Mouse (Mus musculus): ENCODE measurements around the gene Crispld2.

The Crispld2 gene

GRCm38 (mm10) chr8:119992249-119992648 lies at the start of gene Crispld2:
Gene Crispld2, plus strand, starts transcription at chr8:119992438.
- peak; percentile 16 for DNase-seq

GRCm38 (mm10) chr8:119943616-119944015 lies 48.6 kb upstream of the Crispld2 start:
- DNase-seq = no peak

GRCm38 (mm10) chr8:119944096-119944811 lies 48.0 kb upstream of the Crispld2 start:
- DNase-seq = peak; percentile 84

GRCm38 (mm10) chr8:119946326-119946865 lies 45.8 kb upstream of the Crispld2 start:
- DNase-seq = no peak

GRCm38 (mm10) chr8:119947653-119948052 lies 44.6 kb upstream of the Crispld2 start:
- no peak for DNase-seq

- DNase-seq = no peak
Measured at GRCm38 (mm10) chr8:119948340-119948739, 43.9 kb upstream of the Crispld2 start.

GRCm38 (mm10) chr8:119952282-119952681 lies 40.0 kb upstream of the Crispld2 start:
- no peak for DNase-seq

- no peak for DNase-seq
Measured at GRCm38 (mm10) chr8:119952747-119953146, 39.5 kb upstream of the Crispld2 start.

GRCm38 (mm10) chr8:119955333-119955732 lies 36.9 kb upstream of the Crispld2 start:
- no peak for DNase-seq

GRCm38 (mm10) chr8:119958076-119958475 lies 34.2 kb upstream of the Crispld2 start:
- DNase-seq = no peak

- DNase-seq = peak; percentile 71
Measured at GRCm38 (mm10) chr8:119960531-119961104, 31.6 kb upstream of the Crispld2 start.

GRCm38 (mm10) chr8:119964859-119965258 lies 27.4 kb upstream of the Crispld2 start:
- DNase-seq = no peak

GRCm38 (mm10) chr8:119967435-119967834 lies 24.8 kb upstream of the Crispld2 start:
- DNase-seq = no peak

GRCm38 (mm10) chr8:119970169-119970568 lies 22.1 kb upstream of the Crispld2 start:
- no peak for DNase-seq

GRCm38 (mm10) chr8:119972558-119972957 lies 19.7 kb upstream of the Crispld2 start:
- DNase-seq = no peak

GRCm38 (mm10) chr8:119978770-119979381 lies 13.4 kb upstream of the Crispld2 start:
- no peak for DNase-seq

- DNase-seq = no peak
Measured at GRCm38 (mm10) chr8:119981253-119981652, 11.0 kb upstream of the Crispld2 start.

GRCm38 (mm10) chr8:119984085-119984484 lies 8.2 kb upstream of the Crispld2 start:
- no peak for DNase-seq

GRCm38 (mm10) chr8:119986174-119986573 lies 6.1 kb upstream of the Crispld2 start:
- no peak for DNase-seq

GRCm38 (mm10) chr8:119988087-119988486 lies 4.2 kb upstream of the Crispld2 start:
- DNase-seq = peak; percentile 21

- DNase-seq = no peak
Measured at GRCm38 (mm10) chr8:119994114-119994513, 1.9 kb downstream of the Crispld2 start.

- DNase-seq = no peak
Measured at GRCm38 (mm10) chr8:119994556-119994955, 2.3 kb downstream of the Crispld2 start.

- no peak for DNase-seq
Measured at GRCm38 (mm10) chr8:119997266-119997665, 5.0 kb downstream of the Crispld2 start.

- no peak for DNase-seq
Measured at GRCm38 (mm10) chr8:120000461-120000860, 8.2 kb downstream of the Crispld2 start.

Measured in cerebellum, adult 8-10 months (tissue).